Mouse (Mus musculus) embryonic fibroblast, embryonic 13.5 days (primary cell): ENCODE measurements around the gene Tns4.

ENCODE experiments used
- CTCF ChIP-seq: IDR thresholded peaks from 2 replicates; pipeline ENCODE4 v1.5.1; 2011; ENCODE audit warnings: mild to moderate bottlenecking, control low read depth, low read length, moderate library complexity, borderline replicate concordance; ENCODE audit not compliant: insufficient read depth
- POLR2A ChIP-seq: IDR thresholded peaks from 2 replicates; pipeline ENCODE4 v1.6.1; 2011; ENCODE audit warnings: low read depth, mild to moderate bottlenecking, control low read depth, low read length, moderate library complexity

DNA sequence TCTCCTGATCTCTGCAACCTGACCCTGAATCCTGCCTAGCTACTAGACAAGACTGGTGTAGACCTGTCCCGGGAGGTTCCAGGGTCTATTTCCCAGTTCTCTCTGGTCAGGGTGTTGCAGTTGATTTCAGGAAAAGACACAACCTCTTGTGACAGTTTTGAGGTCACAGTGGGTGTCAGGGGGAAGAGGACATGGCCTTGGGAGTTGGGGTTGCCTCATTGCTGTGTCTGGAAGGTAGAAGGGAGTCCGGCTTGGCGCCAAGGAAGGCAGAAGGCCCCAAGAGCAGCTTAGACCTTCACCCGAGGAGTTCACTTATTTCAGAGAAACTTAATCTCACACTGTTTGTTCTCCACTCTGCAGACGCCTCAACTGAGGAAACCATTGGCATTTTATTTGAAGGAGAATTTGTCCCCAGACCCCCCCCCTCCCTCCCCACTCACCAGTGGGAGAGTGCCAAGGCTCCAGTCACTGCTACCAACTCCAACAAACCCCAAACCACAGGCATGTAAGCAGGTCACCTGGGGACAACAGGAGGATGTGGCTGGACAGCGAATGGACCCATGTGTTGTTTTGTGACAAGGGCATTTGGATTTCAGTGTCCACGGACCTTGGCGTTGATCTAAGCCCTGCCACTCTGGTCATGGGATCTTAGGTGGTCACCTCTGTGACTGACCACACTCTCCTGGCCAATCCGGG lies 13.6 kb upstream of the Tns4 start:
- TF ChIP-seq POLR2A (no peak), CTCF (no peak)
